Mouse (Mus musculus) urinary bladder, adult 2 months (tissue): ENCODE data around the gene Ston2. TPM values are rescaled to one million over a fixed set of nuclear protein-coding genes. Genes with fewer than 3 reads are reported as not detected.
"Not testable (repeated sequence)": the region's sequence is repeated elsewhere in the genome, so short reads cannot be mapped to it uniquely, and the experiment has no call there.

Experiments
- DNase-seq: peaks from one replicate; pipeline ENCODE4 v3.0.0; 2022; ENCODE audit warnings: low spot score
- polyA plus RNA-seq: library from polyadenylated mRNA; depleted of rRNA; stranded (reverse); fragments of >200 nt; gene quantifications from 2 replicates; pipeline ENCODE4 v1.2.3, GENCODE M21; 2012; rRNA removed

Gene Ston2
- polyA plus RNA-seq, 1 experiment = 9.3 TPM

DNA sequence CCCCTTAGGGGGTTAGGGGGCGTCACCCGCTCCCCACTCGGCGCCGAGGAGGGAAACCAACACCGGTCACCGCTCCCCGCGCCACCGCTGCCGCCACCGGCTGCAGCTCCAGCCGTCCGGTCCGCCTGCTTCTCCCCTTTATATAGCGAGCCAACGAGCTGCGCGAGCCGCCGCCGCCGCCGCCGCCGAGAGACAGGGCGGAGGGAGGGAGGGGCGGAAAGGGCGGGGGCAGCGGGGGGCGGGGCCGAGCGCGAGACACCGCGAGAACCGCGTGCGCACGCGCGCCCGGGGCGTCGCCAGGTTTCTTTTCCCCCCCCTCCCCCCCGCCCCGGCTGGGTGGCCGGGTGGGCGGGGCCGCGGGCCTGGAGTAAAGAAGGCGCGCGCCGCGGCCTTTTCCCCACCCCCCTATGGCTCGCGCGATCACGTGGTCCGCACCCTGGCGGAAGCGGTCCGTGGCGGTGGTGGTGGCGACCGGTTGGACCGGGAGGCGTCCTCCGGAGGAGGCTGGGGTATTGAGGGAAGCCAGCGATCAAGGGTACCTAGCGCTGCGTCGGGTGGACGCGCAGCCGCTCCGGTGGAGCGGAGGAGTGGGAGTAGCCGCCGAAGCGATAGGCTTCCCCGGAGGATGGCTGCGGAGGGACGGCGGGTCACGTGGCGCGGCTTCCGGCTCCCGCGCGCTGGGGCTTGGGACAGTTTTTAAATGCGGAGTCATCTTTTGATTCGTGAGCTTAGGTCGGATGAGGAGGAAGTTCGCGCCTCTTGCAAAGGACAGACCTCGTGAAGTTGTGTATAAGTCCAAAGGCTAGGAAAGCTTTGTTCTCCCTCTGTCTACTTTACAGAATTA, 198.1 kb downstream of the Ston2 start, which contains the start of gene Gtf2a1:
TSS of gene Gtf2a1 (minus strand) at position 641 of the 844 bp plus-strand sequence.
- peak; percentile 98 for DNase-seq

DNA sequence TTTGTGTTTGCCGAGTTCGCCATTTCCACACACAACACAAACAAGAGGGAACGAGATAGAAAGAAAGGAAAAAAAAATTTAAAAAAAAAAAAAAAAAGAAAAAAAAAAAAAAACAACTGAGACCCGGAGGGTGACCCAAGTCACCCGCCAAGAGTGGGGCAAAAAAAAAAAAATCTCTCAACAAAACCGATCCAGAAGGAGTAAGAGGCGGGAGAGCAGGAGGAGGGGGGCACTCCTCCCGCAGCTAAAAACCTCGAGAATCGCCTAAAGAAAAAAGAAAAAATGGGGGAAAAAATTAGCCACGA, 198.7 kb downstream of the Ston2 start:
- no peak for DNase-seq

- DNase-seq = peak; percentile 66
These were observed 199.3 kb downstream of the Ston2 start for GRCm38 (mm10) chr12:91588670-91589541.

- DNase-seq = peak; percentile 89
These were observed 200.0 kb downstream of the Ston2 start for GRCm38 (mm10) chr12:91588176-91588669.

DNA sequence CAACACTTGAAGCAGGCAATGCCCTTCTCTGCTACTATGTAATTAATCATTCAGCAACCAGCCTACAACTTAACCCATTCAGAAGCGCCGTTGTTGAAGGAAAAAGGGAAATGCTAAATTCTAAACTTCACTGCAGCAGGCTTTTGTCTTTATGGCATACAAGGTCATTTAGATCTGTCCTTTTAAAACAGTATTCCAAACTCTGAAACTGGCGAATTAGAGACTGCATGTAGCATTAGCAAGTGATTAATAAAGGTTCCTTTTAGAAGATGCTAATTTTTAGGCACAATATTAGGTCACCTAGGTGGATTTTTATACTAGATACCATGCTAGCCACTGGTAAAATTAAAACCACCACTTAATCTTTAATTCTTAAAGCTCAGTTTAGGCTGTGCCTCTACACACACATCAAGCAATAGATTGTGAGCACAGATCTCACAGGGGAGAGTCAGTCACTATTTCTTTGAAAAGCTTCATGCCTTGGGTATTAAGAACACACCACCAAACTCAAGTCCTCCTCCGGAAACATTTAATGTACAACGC, 200.6 kb downstream of the Ston2 start:
- no peak for DNase-seq

- no peak for DNase-seq
These were observed 201.1 kb downstream of the Ston2 start for GRCm38 (mm10) chr12:91587077-91587476.

DNA sequence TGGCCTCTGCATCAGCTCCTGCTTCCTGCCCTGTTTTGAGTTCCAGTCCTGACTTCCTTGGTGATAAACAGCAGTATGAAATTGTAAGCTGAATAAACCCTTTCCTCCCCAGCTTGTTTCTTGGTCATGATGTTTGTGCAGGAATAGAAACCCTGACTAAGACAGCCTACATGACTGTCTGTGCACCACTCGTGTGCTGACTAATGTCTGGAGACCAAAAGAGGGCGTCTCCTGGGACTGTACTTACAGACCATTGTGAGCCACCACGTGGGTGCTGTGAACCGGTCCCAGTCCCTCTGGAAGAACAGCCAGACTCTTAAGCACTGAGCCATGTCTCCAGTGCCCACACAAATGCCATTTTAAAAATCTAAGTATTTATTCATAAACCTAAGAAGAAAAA, 202.4 kb downstream of the Ston2 start:
- DNase-seq = not testable (repeated sequence)

DNA sequence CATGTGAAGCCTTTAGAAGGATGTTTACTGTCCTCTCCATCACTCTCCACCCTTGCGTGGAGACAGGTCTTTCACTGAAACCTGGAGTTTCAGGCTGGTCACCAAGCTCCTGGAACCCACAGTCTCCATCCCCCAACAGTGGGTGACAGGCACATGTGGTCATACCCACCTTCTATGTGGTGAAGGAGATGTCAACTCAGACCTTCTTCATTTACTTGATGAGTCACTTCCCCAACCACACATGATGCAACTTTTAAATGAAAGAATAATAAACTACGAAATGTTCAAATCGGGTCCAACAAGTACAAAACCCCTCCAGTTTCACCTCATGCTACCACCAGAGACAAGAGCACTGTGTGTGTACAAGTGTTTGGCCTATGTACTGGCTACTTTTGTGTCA, 203.0 kb downstream of the Ston2 start:
- DNase-seq = no peak

DNA sequence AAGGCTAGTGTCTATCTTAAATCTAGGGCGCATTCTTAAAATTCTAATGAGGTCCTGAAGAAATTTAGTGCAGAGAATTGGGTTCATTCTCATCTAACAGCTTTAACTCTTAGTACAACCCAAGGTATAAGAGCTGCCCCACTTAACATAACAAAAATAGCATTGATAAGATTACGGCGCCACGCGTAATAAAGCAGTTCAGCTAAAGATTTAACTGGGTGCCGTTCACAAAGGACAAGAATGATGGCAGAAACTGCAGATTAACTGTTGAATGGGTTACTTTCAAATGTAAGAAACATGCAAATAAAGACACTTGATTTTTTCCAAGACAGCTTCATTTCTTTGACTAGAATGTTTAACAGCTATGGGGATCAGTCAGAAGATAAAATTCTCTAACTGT, 204.8 kb downstream of the Ston2 start:
- no peak for DNase-seq

Other genes starting within 250 kb of the Ston2 start
- gene Gtf2a1, start 197.9 kb downstream of the Ston2 start, polyA plus RNA-seq = 14.2 and 16.2 TPM in 2 replicates
- gene Sel1l, start 60.8 kb upstream of the Ston2 start, polyA plus RNA-seq = 48.7 and 54.8 TPM in 2 replicates